Mouse (Mus musculus) embryonic fibroblast, embryonic 13.5 days (primary cell): Measurements from ENCODE around the gene Chchd6.

ENCODE experiments used
- CTCF ChIP-seq: IDR thresholded peaks from 2 replicates; pipeline ENCODE4 v1.5.1; 2011; ENCODE audit warnings: mild to moderate bottlenecking, control low read depth, low read length, moderate library complexity, borderline replicate concordance; ENCODE audit not compliant: insufficient read depth
- POLR2A ChIP-seq: IDR thresholded peaks from 2 replicates; pipeline ENCODE4 v1.6.1; 2011; ENCODE audit warnings: low read depth, mild to moderate bottlenecking, control low read depth, low read length, moderate library complexity

GRCm38 (mm10) chr6:89403257-89404225, 191.9 kb downstream of the Chchd6 start:
- no peak for TF ChIP-seq CTCF
- no peak for TF ChIP-seq POLR2A
